Mouse (Mus musculus): ENCODE data around the gene Topbp1. TPM values are rescaled to one million over a fixed set of nuclear protein-coding genes. Genes with fewer than 3 reads are reported as not detected.

Gene Topbp1
- 6.8 TPM for polyA plus RNA-seq (2014; fragmentation: Illumina TruSeq; extraction: RNeasy Lipid Tissue Mini Kit (QIAGEN cat#74804); ENCODE audit: insufficient read depth, low read depth, low replicate concordance)

GRCm38 (mm10) chr9:103304927-103305326 lies at the start of gene Topbp1, which contains the start of gene 1300017J02Rik:
Gene Topbp1 (plus strand): TSS chr9:103305215.
Gene 1300017J02Rik (minus strand): TSS chr9:103305082.

GRCm38 (mm10) chr9:103365290-103366247 lies 60.6 kb downstream of the Topbp1 start, which contains the start of gene Cdv3:
Gene Cdv3 (minus strand): TSS chr9:103365840.

Other genes with a start within 250 kb of the Topbp1 start
- gene Rab6b, start 193.4 kb upstream of the Topbp1 start, polyA plus RNA-seq (2014; fragmentation: Illumina TruSeq; extraction: RNeasy Lipid Tissue Mini Kit (QIAGEN cat#74804); ENCODE audit: insufficient read depth, low read depth, low replicate concordance) = 14.0 TPM
- gene Srprb, start 103.1 kb upstream of the Topbp1 start, polyA plus RNA-seq (2014; fragmentation: Illumina TruSeq; extraction: RNeasy Lipid Tissue Mini Kit (QIAGEN cat#74804); ENCODE audit: insufficient read depth, low read depth, low replicate concordance) = 27.7 TPM
- gene Gm20425, start 74.9 kb upstream of the Topbp1 start, polyA plus RNA-seq (2014; fragmentation: Illumina TruSeq; extraction: RNeasy Lipid Tissue Mini Kit (QIAGEN cat#74804); ENCODE audit: insufficient read depth, low read depth, low replicate concordance) = not detected
- gene Trf, start 74.8 kb upstream of the Topbp1 start, polyA plus RNA-seq (2014; fragmentation: Illumina TruSeq; extraction: RNeasy Lipid Tissue Mini Kit (QIAGEN cat#74804); ENCODE audit: insufficient read depth, low read depth, low replicate concordance) = 633 TPM
- gene 1300017J02Rik, start 133 bp upstream of the Topbp1 start, polyA plus RNA-seq (2014; fragmentation: Illumina TruSeq; extraction: RNeasy Lipid Tissue Mini Kit (QIAGEN cat#74804); ENCODE audit: insufficient read depth, low read depth, low replicate concordance) = not detected
- gene Cdv3, start 60.6 kb downstream of the Topbp1 start, polyA plus RNA-seq (2014; fragmentation: Illumina TruSeq; extraction: RNeasy Lipid Tissue Mini Kit (QIAGEN cat#74804); ENCODE audit: insufficient read depth, low read depth, low replicate concordance) = 38.2 TPM
- 1.8 TPM for gene Bfsp2, start 175.2 kb downstream of the Topbp1 start, polyA plus RNA-seq (2014; fragmentation: Illumina TruSeq; extraction: RNeasy Lipid Tissue Mini Kit (QIAGEN cat#74804); ENCODE audit: insufficient read depth, low read depth, low replicate concordance)